Comparison of ENCODE assay signal across 22 mouse cellular contexts in the genomic region with DNA sequence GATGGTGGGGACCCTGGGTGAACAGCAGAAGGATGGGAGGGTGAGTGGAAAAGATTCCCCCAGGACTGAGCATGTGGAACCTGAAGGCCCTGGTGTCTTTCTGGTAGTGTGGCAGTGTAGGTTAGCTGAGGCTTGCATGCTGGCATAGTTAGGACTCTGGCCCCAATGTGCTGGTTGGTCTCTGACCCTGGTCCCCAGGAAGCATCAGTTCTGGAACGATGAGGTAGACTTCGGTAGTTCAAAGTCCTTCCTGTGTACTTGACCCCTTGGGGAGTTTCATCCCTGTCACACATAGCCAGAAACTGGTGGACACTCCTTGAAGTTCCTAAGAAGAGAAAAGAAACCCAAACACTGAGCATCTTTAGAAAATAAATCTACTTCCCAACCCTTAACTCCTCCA.
"Had no signal": no experiment of that assay in that cellular context is flagged by ENCODE, and none has a peak within 500 bp of the region (broad histone marks: within the 10 kb centered on the region; RNA-seq: fewer than 3 reads in every experiment).

No protein-coding gene starts in this region.

- DNase-seq: left cerebral cortex, postnatal 4 days; lung, adult 18-20 months; lung, postnatal 10 days; lung, postnatal 36 days; midbrain, embryonic 14.5 days; right cerebral cortex, adult 18-20 months; right cerebral cortex, postnatal 14 days; right cerebral cortex, postnatal 4 days; thymus, adult 2 months; thymus, postnatal 14 days; thymus, postnatal 4 days had no signal

- ATAC-seq: hindbrain, postnatal 0 days; inflammation-experienced regulatory T-cells, adult 6 months; intestine, embryonic 16.5 days; liver, embryonic 12.5 days had no signal

- H3K4me3 ChIP-seq: liver, embryonic 12.5 days; liver, embryonic 15.5 days; lung, embryonic 15.5 days; megakaryocyte, embryonic 14.5 days; midbrain, embryonic 10.5 days; neural tube, embryonic 12.5 days; neural tube, embryonic 15.5 days had no signal

- H3K36me3 ChIP-seq: liver, embryonic 15.5 days had no signal

- H3K27ac ChIP-seq: hindbrain, postnatal 0 days; liver, embryonic 12.5 days; liver, embryonic 15.5 days; lung, embryonic 15.5 days; midbrain, embryonic 10.5 days; neural tube, embryonic 12.5 days; neural tube, embryonic 15.5 days; stomach, postnatal 0 days had no signal

- H3K9ac ChIP-seq: liver, embryonic 12.5 days; liver, embryonic 15.5 days; lung, embryonic 15.5 days; neural tube, embryonic 12.5 days; neural tube, embryonic 15.5 days had no signal

- H3K9me3 ChIP-seq: liver, embryonic 12.5 days; liver, embryonic 15.5 days; lung, embryonic 15.5 days; megakaryocyte, embryonic 14.5 days; midbrain, embryonic 10.5 days; neural tube, embryonic 12.5 days; neural tube, embryonic 15.5 days had no signal

- H3K4me2 ChIP-seq: liver, embryonic 12.5 days; liver, embryonic 15.5 days; lung, embryonic 15.5 days; neural tube, embryonic 12.5 days; neural tube, embryonic 15.5 days had no signal

- H3K27me3 ChIP-seq: liver, embryonic 12.5 days; liver, embryonic 15.5 days; lung, embryonic 15.5 days; megakaryocyte, embryonic 14.5 days; neural tube, embryonic 12.5 days; neural tube, embryonic 15.5 days had no signal
